Mouse (Mus musculus) liver, embryonic 12.5 days (tissue): ENCODE measurements around the gene Nucks1. TPM values are rescaled to one million over a fixed set of nuclear protein-coding genes. Genes with fewer than 3 reads are reported as not detected.

ENCODE experiments used
- polyA plus RNA-seq: library from polyadenylated mRNA; unstranded; fragments of >200 nt; fragmentation: Nextera tagmentation; extraction: Ambion mirVana; gene quantifications from 2 replicates; pipeline ENCODE4 v1.2.1, GENCODE M21; 2016

Gene Nucks1
- polyA plus RNA-seq, 1 experiment from 2014 or later, result 59.7 TPM

Other genes starting within 250 kb of the Nucks1 start
- 0.69 and 0.79 TPM in 2 replicates for gene Rab7b, start 221.8 kb upstream of the Nucks1 start, polyA plus RNA-seq
- not detected in 2 replicates for gene Slc26a9, start 166.5 kb upstream of the Nucks1 start, polyA plus RNA-seq
- gene Pm20d1, start 113.2 kb upstream of the Nucks1 start, polyA plus RNA-seq, result 2.6 and 2.8 TPM in 2 replicates
- 2.4 and 3.4 TPM in 2 replicates for gene Slc41a1, start 83.0 kb upstream of the Nucks1 start, polyA plus RNA-seq
- 11.2 and 11.6 TPM in 2 replicates for gene Rab29, start 43.3 kb upstream of the Nucks1 start, polyA plus RNA-seq
- gene Slc45a3, start 52.4 kb downstream of the Nucks1 start, polyA plus RNA-seq, result 3.1 and 3.8 TPM in 2 replicates
- 14.4 and 16.4 TPM in 2 replicates for gene Elk4, start 97.1 kb downstream of the Nucks1 start, polyA plus RNA-seq
- 8.2 and 8.5 TPM in 2 replicates for gene Mfsd4a, start 157.5 kb downstream of the Nucks1 start, polyA plus RNA-seq
- gene Cdk18, start 229.2 kb downstream of the Nucks1 start, polyA plus RNA-seq, result 2.7 and 3.1 TPM in 2 replicates